Mouse (Mus musculus): ENCODE data around the gene Gm47841.

DNA sequence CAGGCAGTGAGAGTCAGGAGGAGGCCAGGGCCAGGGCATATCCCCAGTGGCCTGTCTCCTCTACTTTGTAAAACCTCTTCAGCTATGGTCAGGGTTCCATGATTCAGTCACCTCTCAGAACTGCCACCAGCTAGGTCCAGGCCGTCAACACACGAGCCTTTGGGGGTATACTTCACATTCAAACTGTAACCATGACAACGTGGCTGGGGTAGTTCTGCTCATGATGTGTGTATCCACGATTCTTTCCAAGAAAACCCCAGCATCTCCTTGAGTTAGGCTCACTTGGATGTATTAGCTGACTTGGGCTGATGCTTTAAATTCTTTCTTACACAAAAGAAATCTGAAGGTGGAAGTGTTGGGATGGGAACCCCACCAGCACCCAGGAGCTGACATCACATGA, 41.1 kb upstream of the Gm47841 start:
- TF ChIP-seq CTCF (conservative IDR thresholded peaks at IDR 0.05; ENCODE audit: low read length) (no peak), NANOG (IDR thresholded peaks at IDR 0.05; ENCODE audit: borderline replicate concordance, low read length) (no peak)
